Mouse (Mus musculus) hindbrain, embryonic 13.5 days (tissue): Measurements from ENCODE around the gene Cpeb2. TPM values are rescaled to one million over a fixed set of nuclear protein-coding genes. Genes with fewer than 3 reads are reported as not detected.

Experiments used
- ATAC-seq: fragments of 200-750 bp; cut with Nextera tagmentation; 2 replicates; pipeline ENCODE4 v1.8.0; 2017; ENCODE audit warnings: moderate TSS enrichment; ENCODE audit not compliant: low FRiP score
- H3K27ac ChIP-seq: fragments of 300-500 bp; sonication (generic); 2 replicates; pipeline ENCODE4 v1.5.1; 2015; ENCODE audit warnings: inconsistent platforms, mild to moderate bottlenecking, moderate library complexity
- H3K27me3 ChIP-seq: fragments of 300-500 bp; sonication (generic); 2 replicates; pipeline ENCODE4 v1.6.1; 2015; ENCODE audit warnings: mild to moderate bottlenecking, inconsistent platforms
- H3K36me3 ChIP-seq: fragments of 300-500 bp; sonication (generic); 2 replicates; pipeline ENCODE4 v1.6.1; 2015; ENCODE audit warnings: mild to moderate bottlenecking, inconsistent platforms
- H3K4me1 ChIP-seq: fragments of 300-500 bp; sonication (generic); replicated peaks from 2 replicates; pipeline ENCODE4 v1.6.1; 2015; ENCODE audit warnings: inconsistent platforms
- H3K4me2 ChIP-seq: fragments of 300-500 bp; sonication (generic); 2 replicates; pipeline ENCODE4 v1.6.1; 2015; ENCODE audit warnings: inconsistent platforms, mild to moderate bottlenecking, moderate library complexity
- H3K4me3 ChIP-seq: fragments of 300-500 bp; sonication (generic); 2 replicates; pipeline ENCODE4 v1.5.1; 2015; ENCODE audit warnings: mild to moderate bottlenecking, inconsistent platforms
- H3K9ac ChIP-seq: fragments of 300-500 bp; sonication (generic); 2 replicates; pipeline ENCODE4 v1.6.1; 2015; ENCODE audit warnings: mild to moderate bottlenecking, inconsistent platforms
- H3K9me3 ChIP-seq: fragments of 300-500 bp; sonication (generic); 2 replicates; pipeline ENCODE4 v1.6.1; 2016; ENCODE audit warnings: inconsistent platforms
- WGBS: fragments of 180-500 bp; shearing (Covaris S2); methylation state at CpG from one replicate; pipeline ENCODE4 v1.1.7; 2015; 5-methylcytosine and 5-hydroxymethylcytosine counted together
- polyA plus RNA-seq: library from polyadenylated mRNA; unstranded; fragments of >200 nt; fragmentation: Nextera tagmentation; extraction: Ambion mirVana; gene quantifications from 2 replicates; pipeline ENCODE4 v1.2.1, GENCODE M21; 2015

Cpeb2 gene
- polyA plus RNA-seq, 1 experiment from 2014 or later = 14.2 TPM

DNA sequence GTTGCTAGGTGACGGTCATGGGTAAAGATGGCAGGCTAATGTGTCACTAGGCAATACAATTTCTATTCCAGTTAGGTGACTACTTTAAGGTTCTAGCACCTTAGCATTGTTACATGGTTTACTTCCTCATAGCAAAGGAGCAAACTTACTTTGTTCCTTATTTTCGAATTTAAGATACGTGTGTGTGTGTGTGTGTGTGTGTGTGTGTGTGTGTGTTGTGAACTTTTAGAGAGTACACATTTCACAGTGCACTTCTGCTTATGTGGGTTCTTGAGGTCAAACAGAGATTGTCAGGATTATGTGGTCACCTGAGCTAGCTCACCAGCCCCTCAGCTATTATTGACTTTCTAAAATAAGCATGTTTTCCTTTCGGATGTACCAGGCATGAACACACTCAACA lies 60.2 kb downstream of the Cpeb2 start:
- no peaks in the 10 kb centered on the region for H3K27me3 ChIP-seq
- WGBS = 92% methylated on average over 4 of the region's 4 CpGs
- H3K9me3 ChIP-seq = no peaks in the 10 kb centered on the region
- no peak overlapping the region for H3K4me3 ChIP-seq
- no peak overlapping the region for H3K4me2 ChIP-seq
- no peak for ATAC-seq
- no peak overlapping the region for H3K27ac ChIP-seq
- no peaks in the 10 kb centered on the region for H3K4me1 ChIP-seq
- no peak overlapping the region for H3K9ac ChIP-seq
- peaks cover 16% of the 10 kb centered on the region for H3K36me3 ChIP-seq

- H3K4me3 ChIP-seq = no peak overlapping the region
- no peaks in the 10 kb centered on the region for H3K9me3 ChIP-seq
- ATAC-seq = no peak
- no peak overlapping the region for H3K27ac ChIP-seq
- 91% methylated on average over 7 of the region's 7 CpGs for WGBS
- H3K27me3 ChIP-seq = no peaks in the 10 kb centered on the region
- H3K9ac ChIP-seq = no peak overlapping the region
- H3K4me2 ChIP-seq = no peak overlapping the region
- peaks cover 4% of the 10 kb centered on the region; the same call in 1 of the 2 replicates for H3K36me3 ChIP-seq
- no peaks in the 10 kb centered on the region for H3K4me1 ChIP-seq
Measured at GRCm38 (mm10) chr5:43297459-43297858, 64.5 kb downstream of the Cpeb2 start.

DNA sequence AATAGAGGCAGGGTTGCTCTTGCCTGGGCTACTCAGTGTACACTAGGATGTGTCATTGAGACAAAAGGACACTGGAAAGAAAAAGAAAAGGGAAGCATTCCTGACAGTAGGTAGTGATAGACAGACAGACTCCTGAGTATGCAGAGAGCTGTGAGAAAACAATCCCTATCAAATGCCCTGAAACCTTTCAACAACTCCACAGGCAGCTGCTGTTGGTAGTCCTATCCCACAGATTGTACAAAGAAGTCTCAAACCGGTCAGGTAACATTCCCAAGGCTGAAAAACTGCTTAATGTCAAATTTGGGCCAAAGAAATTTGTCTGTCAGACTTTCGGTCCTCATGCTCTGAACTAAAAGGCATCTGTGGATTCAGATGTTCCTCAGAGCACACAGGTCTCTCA lies 66.0 kb downstream of the Cpeb2 start:
- Histone ChIP-seq H3K9me3 (no peaks in the 10 kb centered on the region), H3K27me3 (no peaks in the 10 kb centered on the region), H3K4me1 (no peaks in the 10 kb centered on the region), H3K27ac (no peak overlapping the region), H3K4me2 (no peak overlapping the region), H3K4me3 (no peak overlapping the region), H3K9ac (no peak overlapping the region), H3K36me3 (peaks cover 4% of the 10 kb centered on the region; the same call in 1 of the 2 replicates)
- WGBS = 89% methylated on average over 2 of the region's 2 CpGs
- ATAC-seq = no peak

- WGBS = 91% methylated on average over 5 of the region's 5 CpGs
- Histone ChIP-seq H3K9me3 (no peaks in the 10 kb centered on the region), H3K36me3 (no peaks in the 10 kb centered on the region), H3K4me2 (no peak overlapping the region), H3K27ac (no peak overlapping the region), H3K9ac (no peak overlapping the region), H3K4me1 (no peaks in the 10 kb centered on the region), H3K27me3 (no peaks in the 10 kb centered on the region), H3K4me3 (no peak overlapping the region)
- ATAC-seq = no peak
Measured at GRCm38 (mm10) chr5:43300076-43300475, 67.1 kb downstream of the Cpeb2 start.

- Histone ChIP-seq H3K27ac (no peak overlapping the region), H3K4me1 (no peaks in the 10 kb centered on the region), H3K36me3 (no peaks in the 10 kb centered on the region), H3K4me3 (no peak overlapping the region), H3K9me3 (no peaks in the 10 kb centered on the region), H3K4me2 (no peak overlapping the region), H3K27me3 (no peaks in the 10 kb centered on the region), H3K9ac (no peak overlapping the region)
- WGBS = 52% methylated on average over 3 of the region's 3 CpGs
- ATAC-seq = no peak
Measured at GRCm38 (mm10) chr5:43300979-43301378, 68.0 kb downstream of the Cpeb2 start.

DNA sequence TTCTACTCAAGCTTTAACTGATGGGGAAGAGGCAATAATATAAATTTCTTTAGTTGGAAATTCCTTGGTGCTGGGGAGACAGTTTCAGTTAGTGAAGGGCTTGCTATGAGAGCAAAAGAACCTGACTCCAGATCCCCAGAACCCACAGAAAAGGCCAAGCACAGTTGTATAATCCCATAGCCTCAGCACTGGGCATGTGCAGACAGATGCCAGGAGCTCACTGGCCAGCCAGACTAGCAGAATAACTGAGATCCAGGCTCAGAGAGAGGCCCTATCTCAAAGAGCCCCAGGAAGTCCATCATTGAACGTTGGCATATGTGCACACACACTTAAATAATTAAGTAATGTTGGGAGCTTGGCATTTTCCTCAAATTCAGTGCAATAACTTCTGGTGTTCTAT lies 70.5 kb downstream of the Cpeb2 start:
- ATAC-seq = no peak
- Histone ChIP-seq H3K4me2 (no peak overlapping the region), H3K4me3 (no peak overlapping the region), H3K4me1 (no peaks in the 10 kb centered on the region), H3K27ac (no peak overlapping the region), H3K36me3 (no peaks in the 10 kb centered on the region), H3K27me3 (no peaks in the 10 kb centered on the region), H3K9ac (no peak overlapping the region), H3K9me3 (no peaks in the 10 kb centered on the region)
- 67% methylated on average over 1 of the region's 1 CpGs for WGBS

GRCm38 (mm10) chr5:43305449-43305848 lies 72.5 kb downstream of the Cpeb2 start:
- no peak overlapping the region for H3K27ac ChIP-seq
- H3K27me3 ChIP-seq = no peaks in the 10 kb centered on the region
- H3K4me2 ChIP-seq = no peak overlapping the region
- no peak overlapping the region for H3K9ac ChIP-seq
- H3K9me3 ChIP-seq = no peaks in the 10 kb centered on the region
- ATAC-seq = no peak
- WGBS = 92% methylated on average over 3 of the region's 3 CpGs
- no peak overlapping the region for H3K4me3 ChIP-seq
- no peaks in the 10 kb centered on the region for H3K36me3 ChIP-seq
- 0 out of 2 replicates have a peak, but pooled peaks cover 5% of the 10 kb centered on the region for H3K4me1 ChIP-seq

DNA sequence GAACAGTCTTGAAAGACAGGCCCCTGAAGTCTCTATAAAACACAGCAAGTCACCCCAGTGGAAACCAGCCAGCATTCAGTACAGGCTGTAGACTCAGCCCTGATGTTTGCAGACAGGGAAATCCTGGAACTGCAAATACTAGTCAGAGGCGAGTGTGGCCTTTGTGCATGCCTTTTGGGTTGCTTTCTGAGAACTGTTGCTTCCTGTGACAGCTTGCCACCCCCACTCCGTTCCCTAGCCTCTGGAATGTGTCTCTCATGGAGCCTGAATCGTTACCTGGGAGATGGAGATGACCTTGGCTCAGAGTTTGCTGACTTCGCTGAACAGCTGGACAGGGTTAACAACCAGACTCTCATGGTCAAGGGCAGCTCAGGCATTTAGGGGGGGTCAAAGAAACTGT lies 77.0 kb downstream of the Cpeb2 start:
- Histone ChIP-seq H3K4me3 (no peak overlapping the region), H3K9ac (no peak overlapping the region), H3K27ac (no peak overlapping the region), H3K36me3 (no peaks in the 10 kb centered on the region), H3K4me2 (no peak overlapping the region), H3K4me1 (0 out of 2 replicates have a peak, but pooled peaks cover 5% of the 10 kb centered on the region), H3K9me3 (no peaks in the 10 kb centered on the region), H3K27me3 (no peaks in the 10 kb centered on the region)
- WGBS = 38% methylated on average over 4 of the region's 4 CpGs
- ATAC-seq = no peak; the same call in 1 of the 2 replicates

DNA sequence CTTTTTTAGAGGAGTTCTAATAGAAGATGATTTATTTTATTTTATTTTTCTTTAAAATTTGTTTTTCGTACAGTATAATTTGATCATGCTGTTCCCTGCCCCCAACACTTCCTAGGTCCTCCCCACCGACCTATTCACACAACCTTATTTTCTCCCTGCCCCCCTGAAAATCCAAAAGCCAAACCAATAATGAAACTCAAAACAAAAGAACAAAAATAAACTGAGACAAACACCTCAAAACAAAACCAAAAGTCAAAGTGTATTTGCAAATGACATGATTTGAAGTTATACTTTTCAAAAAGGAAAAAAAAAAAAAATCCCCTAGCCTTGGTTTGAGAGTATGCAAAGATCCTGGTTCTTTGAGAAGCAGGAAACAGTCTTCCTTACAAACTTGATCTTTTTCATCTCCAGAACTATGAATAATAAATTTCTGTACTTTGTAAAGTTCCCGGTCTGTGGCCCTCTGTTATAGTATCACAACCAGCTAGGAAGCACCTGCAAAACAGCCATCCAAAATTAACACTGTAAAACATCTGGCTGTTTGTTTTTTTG lies 91.4 kb downstream of the Cpeb2 start:
- no peak overlapping the region for H3K9ac ChIP-seq
- H3K4me3 ChIP-seq = no peak overlapping the region
- H3K36me3 ChIP-seq = no peaks in the 10 kb centered on the region
- no peaks in the 10 kb centered on the region for H3K9me3 ChIP-seq
- no peak overlapping the region for H3K4me2 ChIP-seq
- H3K4me1 ChIP-seq = peaks cover 7% of the 10 kb centered on the region; the same call in 1 of the 2 replicates
- H3K27me3 ChIP-seq = no peaks in the 10 kb centered on the region
- ATAC-seq = no peak
- 89% methylated on average over 3 of the region's 3 CpGs for WGBS
- H3K27ac ChIP-seq = no peak overlapping the region

- Histone ChIP-seq H3K4me2 (no peak overlapping the region), H3K9me3 (no peaks in the 10 kb centered on the region), H3K9ac (no peak overlapping the region), H3K27ac (no peak overlapping the region), H3K4me3 (no peak overlapping the region), H3K4me1 (peaks cover 7% of the 10 kb centered on the region; the same call in 1 of the 2 replicates), H3K36me3 (no peaks in the 10 kb centered on the region), H3K27me3 (no peaks in the 10 kb centered on the region)
- no peak for ATAC-seq
- WGBS = 84% methylated on average over 4 of the region's 4 CpGs
Measured at GRCm38 (mm10) chr5:43325561-43325960, 92.6 kb downstream of the Cpeb2 start.

DNA sequence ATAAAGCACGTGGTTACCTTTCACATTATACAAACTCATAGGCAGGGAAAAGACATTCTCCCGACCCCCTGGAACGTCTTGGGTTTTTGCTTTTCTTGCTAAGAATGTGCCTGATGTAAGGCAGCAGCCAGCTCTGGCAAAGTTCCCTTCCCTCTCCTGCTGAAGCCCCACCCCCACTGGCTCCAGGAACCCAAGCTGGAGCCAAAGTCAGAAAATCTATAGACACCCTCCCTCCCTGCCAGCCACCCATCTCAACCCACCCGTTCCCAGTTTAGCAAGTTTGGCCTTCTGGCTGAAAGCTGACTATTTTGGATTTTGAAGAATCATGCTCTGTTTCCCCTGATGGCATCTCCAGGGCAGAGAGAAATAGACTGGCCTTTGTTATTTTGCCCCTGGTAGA lies 95.6 kb downstream of the Cpeb2 start:
- no peaks in the 10 kb centered on the region for H3K27me3 ChIP-seq
- no peak overlapping the region for H3K4me3 ChIP-seq
- no peak for ATAC-seq
- H3K4me2 ChIP-seq = no peak overlapping the region
- no peaks in the 10 kb centered on the region for H3K9me3 ChIP-seq
- no peaks in the 10 kb centered on the region for H3K36me3 ChIP-seq
- H3K27ac ChIP-seq = no peak overlapping the region
- no peak overlapping the region for H3K9ac ChIP-seq
- H3K4me1 ChIP-seq = peaks cover 7% of the 10 kb centered on the region; the same call in 1 of the 2 replicates
- WGBS = 42% methylated on average over 4 of the region's 4 CpGs

DNA sequence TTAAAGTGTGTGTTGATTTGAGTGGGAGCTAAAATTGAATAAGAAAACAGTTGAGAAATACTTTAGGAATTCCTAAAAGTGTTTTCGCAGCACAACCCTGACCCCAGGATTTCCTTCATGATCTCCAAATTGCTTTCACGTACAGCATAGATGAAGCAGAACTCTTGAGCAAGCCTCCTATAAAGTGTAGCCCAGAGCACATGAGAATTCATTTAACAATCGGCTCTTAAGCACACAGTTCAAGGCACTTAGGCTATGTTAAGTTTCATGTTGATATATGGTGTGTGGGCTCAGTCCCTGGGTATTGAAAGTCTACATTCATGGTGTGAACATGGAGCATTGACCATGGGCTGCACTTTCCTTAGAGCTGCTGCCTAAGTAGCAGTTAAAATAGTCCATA lies 97.3 kb downstream of the Cpeb2 start:
- 86% methylated on average over 3 of the region's 3 CpGs for WGBS
- no peak overlapping the region for H3K4me2 ChIP-seq
- no peak overlapping the region for H3K9ac ChIP-seq
- no peaks in the 10 kb centered on the region for H3K9me3 ChIP-seq
- H3K36me3 ChIP-seq = no peaks in the 10 kb centered on the region
- H3K27ac ChIP-seq = no peak overlapping the region
- H3K27me3 ChIP-seq = no peaks in the 10 kb centered on the region
- no peak for ATAC-seq
- H3K4me3 ChIP-seq = no peak overlapping the region
- H3K4me1 ChIP-seq = peaks cover 7% of the 10 kb centered on the region; the same call in 1 of the 2 replicates

DNA sequence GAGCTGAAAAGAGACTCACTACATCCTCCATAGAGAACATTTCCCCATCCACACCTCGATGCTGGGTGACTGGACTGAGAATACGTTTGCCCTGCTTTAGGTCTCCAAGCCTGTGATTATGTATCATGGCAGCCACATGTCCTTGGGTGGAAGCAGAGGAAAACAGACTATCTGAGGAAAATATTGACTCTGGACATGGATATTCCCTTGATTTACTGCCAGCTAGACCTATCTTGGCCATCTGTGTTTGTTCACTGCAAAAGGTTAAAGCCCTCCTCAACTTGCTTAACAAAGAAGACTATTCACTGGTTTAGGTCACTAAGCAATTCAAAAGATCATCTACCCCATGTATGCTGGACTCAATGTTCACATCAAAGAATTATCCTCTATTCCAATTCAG lies 101.5 kb downstream of the Cpeb2 start:
- WGBS = 89% methylated on average over 2 of the region's 2 CpGs
- Histone ChIP-seq H3K4me3 (no peak overlapping the region), H3K9ac (no peak overlapping the region), H3K36me3 (no peaks in the 10 kb centered on the region), H3K4me1 (peaks cover 5% of the 10 kb centered on the region; the same call in 1 of the 2 replicates), H3K27me3 (no peaks in the 10 kb centered on the region), H3K9me3 (no peaks in the 10 kb centered on the region), H3K4me2 (no peak overlapping the region), H3K27ac (no peak overlapping the region)
- no peak for ATAC-seq
